Mouse (Mus musculus): ENCODE results near the gene Gm10696. TPM values are rescaled to one million over a fixed set of nuclear protein-coding genes. Genes with fewer than 3 reads are reported as not detected.

Gm10696 gene
- polyA plus RNA-seq (2014; fragmentation: Illumina TruSeq; extraction: RNeasy Lipid Tissue Mini Kit (QIAGEN cat#74804); ENCODE audit: low read depth, low replicate concordance): not detected

GRCm38 (mm10) chr3:94178093-94178492 lies at the start of gene Gm10696:
Gene Gm10696 (minus strand): TSS chr3:94178193.

DNA sequence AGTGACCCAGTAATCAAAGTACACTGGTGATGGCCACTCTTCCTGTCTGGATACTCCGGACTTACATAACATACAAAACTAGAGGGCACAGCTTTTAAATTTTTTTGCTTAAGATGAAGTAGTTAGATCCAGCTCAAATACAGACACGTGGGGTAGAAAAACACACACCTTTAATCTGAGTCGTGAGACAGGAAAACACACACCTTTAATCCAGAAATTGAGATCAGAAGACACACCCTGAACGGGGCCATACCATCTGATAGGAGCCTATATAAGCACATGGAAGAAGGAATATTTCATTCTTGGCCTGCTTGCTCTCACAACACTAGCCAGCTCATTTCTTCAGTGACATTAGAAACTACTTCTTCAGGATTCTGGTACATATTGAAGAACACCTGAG lies 18.4 kb upstream of the Gm10696 start, which contains the start of gene Gm5286:
Gene Gm5286 (plus strand): TSS at position 301 of the 400 bp plus-strand sequence.

Other genes starting within 250 kb of the Gm10696 start
- not detected for gene Gm9117, start 234.7 kb downstream of the Gm10696 start, polyA plus RNA-seq (2014; fragmentation: Illumina TruSeq; extraction: RNeasy Lipid Tissue Mini Kit (QIAGEN cat#74804); ENCODE audit: low read depth, low replicate concordance)
- not detected for gene Tdpoz5, start 216.9 kb downstream of the Gm10696 start, polyA plus RNA-seq (2014; fragmentation: Illumina TruSeq; extraction: RNeasy Lipid Tissue Mini Kit (QIAGEN cat#74804); ENCODE audit: low read depth, low replicate concordance)
- not detected for gene Gm9125, start 123.3 kb downstream of the Gm10696 start, polyA plus RNA-seq (2014; fragmentation: Illumina TruSeq; extraction: RNeasy Lipid Tissue Mini Kit (QIAGEN cat#74804); ENCODE audit: low read depth, low replicate concordance)
- not detected for gene Gm10697, start 105.5 kb downstream of the Gm10696 start, polyA plus RNA-seq (2014; fragmentation: Illumina TruSeq; extraction: RNeasy Lipid Tissue Mini Kit (QIAGEN cat#74804); ENCODE audit: low read depth, low replicate concordance)
- gene Gm5286, start 18.5 kb upstream of the Gm10696 start, polyA plus RNA-seq (2014; fragmentation: Illumina TruSeq; extraction: RNeasy Lipid Tissue Mini Kit (QIAGEN cat#74804); ENCODE audit: low read depth, low replicate concordance): not detected
- not detected for gene Gm4778, start 85.8 kb upstream of the Gm10696 start, polyA plus RNA-seq (2014; fragmentation: Illumina TruSeq; extraction: RNeasy Lipid Tissue Mini Kit (QIAGEN cat#74804); ENCODE audit: low read depth, low replicate concordance)
- gene Them4, start 131.9 kb upstream of the Gm10696 start, polyA plus RNA-seq (2014; fragmentation: Illumina TruSeq; extraction: RNeasy Lipid Tissue Mini Kit (QIAGEN cat#74804); ENCODE audit: low read depth, low replicate concordance): 17.6 TPM
- gene Them5, start 163.9 kb upstream of the Gm10696 start, polyA plus RNA-seq (2014; fragmentation: Illumina TruSeq; extraction: RNeasy Lipid Tissue Mini Kit (QIAGEN cat#74804); ENCODE audit: low read depth, low replicate concordance): not detected
- 0.50 TPM for gene C2cd4d, start 184.2 kb upstream of the Gm10696 start, polyA plus RNA-seq (2014; fragmentation: Illumina TruSeq; extraction: RNeasy Lipid Tissue Mini Kit (QIAGEN cat#74804); ENCODE audit: low read depth, low replicate concordance)
- 22.9 TPM for gene Rorc, start 194.6 kb upstream of the Gm10696 start, polyA plus RNA-seq (2014; fragmentation: Illumina TruSeq; extraction: RNeasy Lipid Tissue Mini Kit (QIAGEN cat#74804); ENCODE audit: low read depth, low replicate concordance)
- 0.15 TPM for gene Lingo4, start 220.3 kb upstream of the Gm10696 start, polyA plus RNA-seq (2014; fragmentation: Illumina TruSeq; extraction: RNeasy Lipid Tissue Mini Kit (QIAGEN cat#74804); ENCODE audit: low read depth, low replicate concordance)
- 12.5 TPM for gene Tdrkh, start 235.1 kb upstream of the Gm10696 start, polyA plus RNA-seq (2014; fragmentation: Illumina TruSeq; extraction: RNeasy Lipid Tissue Mini Kit (QIAGEN cat#74804); ENCODE audit: low read depth, low replicate concordance)